Mouse (Mus musculus) lung, adult 2 months (tissue): ENCODE measurements around the gene Gm29797.

Source experiments
- CTCF ChIP-seq: fragments of 200-500 bp; IDR thresholded peaks from 2 replicates; pipeline ENCODE4 v1.5.1; 2011; ENCODE audit warnings: mild to moderate bottlenecking, low read length, control low read depth; ENCODE audit not compliant: insufficient read depth
- POLR2A ChIP-seq: fragments of 200-500 bp; IDR thresholded peaks from 2 replicates; pipeline ENCODE4 v1.6.1; 2011; ENCODE audit warnings: low read depth, mild to moderate bottlenecking, control low read depth, low read length, borderline replicate concordance; ENCODE audit errors: extremely low read depth

- TF ChIP-seq POLR2A: no peak
- TF ChIP-seq CTCF: no peak
Observed at GRCm38 (mm10) chr2:181645666-181646065, 11.2 kb upstream of the Gm29797 start.
